Mouse (Mus musculus) liver, adult 2 months (tissue): ENCODE measurements around the gene Dmrtc2. TPM values are rescaled to one million over a fixed set of nuclear protein-coding genes. Genes with fewer than 3 reads are reported as not detected.
"Not testable (repeated sequence)": the region's sequence is repeated elsewhere in the genome, so short reads cannot be mapped to it uniquely, and the experiment has no call there.

Experiments
- DNase-seq: peaks from one replicate; pipeline ENCODE4 v3.0.0-alpha.2; 2011; ENCODE audit warnings: low read depth, low spot score; ENCODE audit errors: extremely low read depth
- H3K27ac ChIP-seq: fragments of 200-500 bp; replicated peaks from 2 replicates; pipeline ENCODE4 v1.5.1; 2012; ENCODE audit warnings: low read depth, mild to moderate bottlenecking, control low read depth, inconsistent platforms, low read length; ENCODE audit not compliant: insufficient read depth
- H3K27me3 ChIP-seq: fragments of 200-500 bp; 2 replicates; pipeline ENCODE4 v1.6.1; 2012; ENCODE audit warnings: mild to moderate bottlenecking, moderate library complexity, low read length, inconsistent platforms; ENCODE audit not compliant: control insufficient read depth, insufficient read depth
- H3K36me3 ChIP-seq: fragments of 200-500 bp; 2 replicates; pipeline ENCODE4 v1.6.1; 2012; ENCODE audit warnings: low read length, inconsistent platforms; ENCODE audit not compliant: control insufficient read depth, insufficient read depth
- H3K4me1 ChIP-seq: fragments of 200-500 bp; 2 replicates; pipeline ENCODE4 v1.6.1; 2011; ENCODE audit warnings: low read length; ENCODE audit not compliant: control insufficient read depth, insufficient read depth
- H3K4me3 ChIP-seq: fragments of 200-500 bp; 2 replicates; pipeline ENCODE4 v1.5.1; 2011; ENCODE audit warnings: low read depth, mild to moderate bottlenecking, control low read depth, low read length, moderate library complexity; ENCODE audit not compliant: insufficient read depth
- H3K79me2 ChIP-seq: fragments of 200-500 bp; 2 replicates; pipeline ENCODE4 v1.6.1; 2012; ENCODE audit warnings: inconsistent platforms, mild to moderate bottlenecking, low read length, moderate library complexity; ENCODE audit not compliant: control insufficient read depth, insufficient read depth
- H3K9ac ChIP-seq: fragments of 200-500 bp; 2 replicates; pipeline ENCODE4 v1.6.1; 2012; ENCODE audit warnings: low read depth, mild to moderate bottlenecking, control low read depth, inconsistent platforms, low read length
- CTCF ChIP-seq: fragments of 200-500 bp; IDR thresholded peaks from 2 replicates; pipeline ENCODE4 v1.5.1; 2011; ENCODE audit warnings: low read depth, low read length, control low read depth
- POLR2A ChIP-seq: fragments of 200-500 bp; IDR thresholded peaks from 2 replicates; pipeline ENCODE4 v1.6.1; 2011; ENCODE audit warnings: low read length, control low read depth; ENCODE audit not compliant: insufficient read depth; ENCODE audit errors: extremely low read depth
- WGBS: fragments of 180-500 bp; shearing (Covaris S2); methylation state at CpG from one replicate; pipeline ENCODE4 v1.1.7; 2018; 5-methylcytosine and 5-hydroxymethylcytosine counted together
- polyA plus RNA-seq: library from polyadenylated mRNA; depleted of rRNA; stranded (reverse); fragments of >200 nt; gene quantifications from 2 replicates; pipeline ENCODE4 v1.2.3, GENCODE M21; 2012
- total RNA-seq: library from RNA; depleted of rRNA; stranded (reverse); fragments of >200 nt; gene quantifications from 2 replicates; pipeline ENCODE4 v1.2.3, GENCODE M21; 2014

Gene Dmrtc2
- total and polyA plus RNA-seq, 2 experiments, result not detected

- no peak for TF ChIP-seq POLR2A
- no peak for TF ChIP-seq CTCF
- DNase-seq, result no peak
- Histone ChIP-seq H3K27ac (no peak overlapping the region), H3K4me3 (no peak overlapping the region), H3K36me3 (peaks cover 22% of the 10 kb centered on the region), H3K79me2 (no peaks in the 10 kb centered on the region), H3K27me3 (no peaks in the 10 kb centered on the region), H3K9ac (no peak overlapping the region), H3K4me1 (no peaks in the 10 kb centered on the region; the same call in 1 of the 2 replicates)
- WGBS, result 38% methylated on average over 2 of the region's 2 CpGs
These were observed 22.3 kb downstream of the Dmrtc2 start for GRCm38 (mm10) chr7:24892125-24892583.

- not testable (repeated sequence) for H3K79me2 ChIP-seq, H3K27ac ChIP-seq, H3K36me3 ChIP-seq, DNase-seq, H3K9ac ChIP-seq, H3K4me1 ChIP-seq, H3K4me3 ChIP-seq, H3K27me3 ChIP-seq
- 80% methylated on average over 2 of the region's 2 CpGs for WGBS
These were observed 25.9 kb downstream of the Dmrtc2 start for GRCm38 (mm10) chr7:24895749-24896148.

- Histone ChIP-seq H3K79me2 (no peaks in the 10 kb centered on the region), H3K4me3 (no peak overlapping the region), H3K9ac (no peak overlapping the region), H3K36me3 (no peaks in the 10 kb centered on the region), H3K27me3 (no peaks in the 10 kb centered on the region), H3K4me1 (no peaks in the 10 kb centered on the region), H3K27ac (no peak overlapping the region)
- WGBS, result 90% methylated on average over 8 of the region's 8 CpGs
- TF ChIP-seq POLR2A (no peak), CTCF (no peak)
- DNase-seq, result no peak
These were observed 26.4 kb downstream of the Dmrtc2 start for GRCm38 (mm10) chr7:24896269-24896668.

- Histone ChIP-seq H3K9ac (no peak within 1 kb of the TSS), H3K4me3 (no peak within 1 kb of the TSS), H3K4me1 (peaks cover 2% of the 10 kb centered on the region; the same call in 1 of the 2 replicates), H3K36me3 (no peaks in the 10 kb centered on the region), H3K27ac (no peak within 1 kb of the TSS), H3K27me3 (no peaks in the 10 kb centered on the region), H3K79me2 (no peaks in the 10 kb centered on the region)
- 72% methylated on average over 12 of the region's 12 CpGs for WGBS
- DNase-seq, result no peak
- TF ChIP-seq POLR2A (no peak), CTCF (no peak)
These were observed 27.4 kb downstream of the Dmrtc2 start, which contains the start of gene Cd79a for GRCm38 (mm10) chr7:24897224-24897623. Cd79a (plus strand) TSS chr7:24897381.

- H3K36me3 ChIP-seq, result no peaks in the 10 kb centered on the region
- H3K27me3 ChIP-seq, result no peaks in the 10 kb centered on the region
- H3K9ac ChIP-seq, result no peak overlapping the region
- no peak overlapping the region for H3K4me3 ChIP-seq
- TF ChIP-seq POLR2A, result no peak
- no peak for TF ChIP-seq CTCF
- no peak for DNase-seq
- H3K27ac ChIP-seq, result no peak overlapping the region
- WGBS, result 75% methylated on average over 5 of the region's 5 CpGs
- no peaks in the 10 kb centered on the region for H3K79me2 ChIP-seq
- H3K4me1 ChIP-seq, result peaks cover 4% of the 10 kb centered on the region; the same call in 1 of the 2 replicates
These were observed 28.1 kb downstream of the Dmrtc2 start for GRCm38 (mm10) chr7:24897959-24898358.

GRCm38 (mm10) chr7:24901114-24901513 is 31.3 kb downstream of the Dmrtc2 start:
- H3K27ac ChIP-seq, result no peak overlapping the region
- H3K4me3 ChIP-seq, result no peak overlapping the region
- no peaks in the 10 kb centered on the region for H3K36me3 ChIP-seq
- H3K4me1 ChIP-seq, result peaks cover 8% of the 10 kb centered on the region
- TF ChIP-seq CTCF (no peak), POLR2A (no peak)
- H3K9ac ChIP-seq, result no peak overlapping the region
- WGBS, result 75% methylated on average over 6 of the region's 6 CpGs
- H3K27me3 ChIP-seq, result no peaks in the 10 kb centered on the region
- DNase-seq, result no peak
- peaks cover 8% of the 10 kb centered on the region; the same call in 1 of the 2 replicates for H3K79me2 ChIP-seq
